Mouse (Mus musculus): ENCODE measurements around the gene Adamts17. TPM values are rescaled to one million over a fixed set of nuclear protein-coding genes. Genes with fewer than 3 reads are reported as not detected.

Gene Adamts17
- total and polyA plus RNA-seq, 2 experiments from 2014 or later = 2.9 to 9.0 TPM

- Histone ChIP-seq H3K4me2 (ENCODE audit: low read depth, low read length) (no peak overlapping the region), H3K4me1 (ENCODE audit: control insufficient read depth, insufficient read depth) (peaks cover 3% of the 10 kb centered on the region; the same call in 1 of the 2 replicates), H3K27ac (ENCODE audit: low read depth) (no peak overlapping the region), H3K36me3 (replicated peaks; ENCODE audit: control insufficient read depth, insufficient read depth, low read length) (no peaks in the 10 kb centered on the region), H3K9me3 (replicated peaks; ENCODE audit: control insufficient read depth, low read length) (no peaks in the 10 kb centered on the region), H3K4me3 (ENCODE audit: low read depth, low read length) (no peak overlapping the region), H3K9ac (replicated peaks; ENCODE audit: low read depth, low read length) (no peak overlapping the region), H3K27me3 (ENCODE audit: control insufficient read depth, insufficient read depth, low read length) (peaks cover 5% of the 10 kb centered on the region)
- 66% methylated on average over 2 of the region's 2 CpGs for WGBS
- DNase-seq (ENCODE audit: low spot score) (no peak), ATAC-seq (ENCODE audit: insufficient read depth, low read depth) (no peak)
- TF ChIP-seq CTCF (IDR thresholded peaks at IDR 0.05; ENCODE audit: low read depth) (no peak), EP300 (IDR thresholded peaks at IDR 0.05; ENCODE audit: low read depth) (no peak)
Observed at GRCm38 (mm10) chr7:66843846-66844245, 4.3 kb downstream of the Adamts17 start.

GRCm38 (mm10) chr7:66846582-66846981 is 7.0 kb downstream of the Adamts17 start:
- Histone ChIP-seq H3K9ac (replicated peaks; ENCODE audit: low read depth, low read length) (no peak overlapping the region), H3K36me3 (replicated peaks; ENCODE audit: control insufficient read depth, insufficient read depth, low read length) (no peaks in the 10 kb centered on the region), H3K27ac (ENCODE audit: low read depth) (no peak overlapping the region), H3K4me1 (ENCODE audit: control insufficient read depth, insufficient read depth) (no peaks in the 10 kb centered on the region), H3K9me3 (replicated peaks; ENCODE audit: control insufficient read depth, low read length) (no peaks in the 10 kb centered on the region), H3K4me3 (ENCODE audit: low read depth, low read length) (no peak overlapping the region), H3K4me2 (ENCODE audit: low read depth, low read length) (no peak overlapping the region), H3K27me3 (ENCODE audit: control insufficient read depth, insufficient read depth, low read length) (no peaks in the 10 kb centered on the region; the same call in 1 of the 2 replicates)
- 78% methylated on average over 6 of the region's 6 CpGs for WGBS
- TF ChIP-seq EP300 (IDR thresholded peaks at IDR 0.05; ENCODE audit: low read depth) (no peak), CTCF (IDR thresholded peaks at IDR 0.05; ENCODE audit: low read depth) (no peak)
- no peak for ATAC-seq (ENCODE audit: insufficient read depth, low read depth)
- DNase-seq (ENCODE audit: low spot score) = no peak

- WGBS = 88% methylated on average over 9 of the region's 9 CpGs
- Histone ChIP-seq H3K27me3 (ENCODE audit: control insufficient read depth, insufficient read depth, low read length) (no peaks in the 10 kb centered on the region), H3K27ac (ENCODE audit: low read depth) (no peak overlapping the region), H3K4me1 (ENCODE audit: control insufficient read depth, insufficient read depth) (no peaks in the 10 kb centered on the region), H3K36me3 (replicated peaks; ENCODE audit: control insufficient read depth, insufficient read depth, low read length) (no peaks in the 10 kb centered on the region), H3K4me2 (ENCODE audit: low read depth, low read length) (no peak overlapping the region), H3K9me3 (replicated peaks; ENCODE audit: control insufficient read depth, low read length) (no peaks in the 10 kb centered on the region), H3K4me3 (ENCODE audit: low read depth, low read length) (no peak overlapping the region), H3K9ac (replicated peaks; ENCODE audit: low read depth, low read length) (no peak overlapping the region)
- TF ChIP-seq CTCF (IDR thresholded peaks at IDR 0.05; ENCODE audit: low read depth) (no peak), EP300 (IDR thresholded peaks at IDR 0.05; ENCODE audit: low read depth) (no peak)
- DNase-seq (ENCODE audit: low spot score) (no peak), ATAC-seq (ENCODE audit: insufficient read depth, low read depth) (no peak)
Observed at GRCm38 (mm10) chr7:66847299-66847698, 7.8 kb downstream of the Adamts17 start.

GRCm38 (mm10) chr7:66849316-66849715 is 9.8 kb downstream of the Adamts17 start:
- Histone ChIP-seq H3K4me1 (ENCODE audit: control insufficient read depth, insufficient read depth) (no peaks in the 10 kb centered on the region), H3K27me3 (ENCODE audit: control insufficient read depth, insufficient read depth, low read length) (no peaks in the 10 kb centered on the region), H3K4me2 (ENCODE audit: low read depth, low read length) (no peak overlapping the region), H3K27ac (ENCODE audit: low read depth) (no peak overlapping the region), H3K9ac (replicated peaks; ENCODE audit: low read depth, low read length) (no peak overlapping the region), H3K36me3 (replicated peaks; ENCODE audit: control insufficient read depth, insufficient read depth, low read length) (no peaks in the 10 kb centered on the region), H3K9me3 (replicated peaks; ENCODE audit: control insufficient read depth, low read length) (no peaks in the 10 kb centered on the region), H3K4me3 (ENCODE audit: low read depth, low read length) (no peak overlapping the region)
- ATAC-seq (ENCODE audit: insufficient read depth, low read depth) = no peak
- no peak for DNase-seq (ENCODE audit: low spot score)
- WGBS = 96% methylated on average over 6 of the region's 6 CpGs
- no peak for TF ChIP-seq CTCF (IDR thresholded peaks at IDR 0.05; ENCODE audit: low read depth)

- Histone ChIP-seq H3K4me1 (ENCODE audit: control insufficient read depth, insufficient read depth) (no peaks in the 10 kb centered on the region), H3K36me3 (replicated peaks; ENCODE audit: control insufficient read depth, insufficient read depth, low read length) (no peaks in the 10 kb centered on the region), H3K27me3 (ENCODE audit: control insufficient read depth, insufficient read depth, low read length) (no peaks in the 10 kb centered on the region), H3K4me3 (ENCODE audit: low read depth, low read length) (no peak overlapping the region), H3K9me3 (replicated peaks; ENCODE audit: control insufficient read depth, low read length) (no peaks in the 10 kb centered on the region), H3K9ac (replicated peaks; ENCODE audit: low read depth, low read length) (no peak overlapping the region), H3K4me2 (ENCODE audit: low read depth, low read length) (no peak overlapping the region), H3K27ac (ENCODE audit: low read depth) (no peak overlapping the region)
- DNase-seq (ENCODE audit: low spot score) (no peak), ATAC-seq (ENCODE audit: insufficient read depth, low read depth) (no peak)
- WGBS = 63% methylated on average over 3 of the region's 3 CpGs
- no peak for TF ChIP-seq EP300 (IDR thresholded peaks at IDR 0.05; ENCODE audit: low read depth)
- no peak for TF ChIP-seq CTCF (IDR thresholded peaks at IDR 0.05; ENCODE audit: low read depth)
Observed at GRCm38 (mm10) chr7:66852164-66852563, 12.6 kb downstream of the Adamts17 start.

GRCm38 (mm10) chr7:66857610-66858009 is 18.1 kb downstream of the Adamts17 start:
- H3K36me3 ChIP-seq (replicated peaks; ENCODE audit: control insufficient read depth, insufficient read depth, low read length) = no peaks in the 10 kb centered on the region
- TF ChIP-seq EP300 (IDR thresholded peaks at IDR 0.05; ENCODE audit: low read depth) (no peak), CTCF (IDR thresholded peaks at IDR 0.05; ENCODE audit: low read depth) (no peak)
- H3K27ac ChIP-seq (ENCODE audit: low read depth) = no peak overlapping the region
- H3K4me1 ChIP-seq (ENCODE audit: control insufficient read depth, insufficient read depth) = no peaks in the 10 kb centered on the region
- no peak overlapping the region for H3K9ac ChIP-seq (replicated peaks; ENCODE audit: low read depth, low read length)
- no peaks in the 10 kb centered on the region for H3K27me3 ChIP-seq (ENCODE audit: control insufficient read depth, insufficient read depth, low read length)
- WGBS = 73% methylated on average over 1 of the region's 1 CpGs
- no peaks in the 10 kb centered on the region for H3K9me3 ChIP-seq (replicated peaks; ENCODE audit: control insufficient read depth, low read length)
- H3K4me3 ChIP-seq (ENCODE audit: low read depth, low read length) = no peak overlapping the region
- no peak for ATAC-seq (ENCODE audit: insufficient read depth, low read depth)
- no peak overlapping the region for H3K4me2 ChIP-seq (ENCODE audit: low read depth, low read length)
- DNase-seq (ENCODE audit: low spot score) = no peak
